Mouse (Mus musculus) lung, postnatal 4 days (tissue): ENCODE results near the gene Thsd4.

Experiments
- DNase-seq, 2 experiments: peaks; one replicate each; pipeline ENCODE4 v3.0.0; 2021

Gene Thsd4

GRCm38 (mm10) chr9:60378235-60378634, 143.6 kb downstream of the Thsd4 start:
- DNase-seq: peak in 1 of 2 experiments; percentile 29

- peak; percentile 45 to 79 for DNase-seq
Observed at GRCm38 (mm10) chr9:60373161-60373737, 148.6 kb downstream of the Thsd4 start.

GRCm38 (mm10) chr9:60368516-60368915, 153.3 kb downstream of the Thsd4 start:
- no peak for DNase-seq

GRCm38 (mm10) chr9:60367617-60368305, 154.1 kb downstream of the Thsd4 start:
- no peak for DNase-seq

GRCm38 (mm10) chr9:60364166-60364781, 157.6 kb downstream of the Thsd4 start:
- DNase-seq: peak in 1 of 2 experiments; percentile 23

- DNase-seq: no peak
Observed at GRCm38 (mm10) chr9:60352351-60352750, 169.5 kb downstream of the Thsd4 start.

- DNase-seq: no peak
Observed at GRCm38 (mm10) chr9:60351153-60351552, 170.7 kb downstream of the Thsd4 start.

- no peak for DNase-seq
Observed at GRCm38 (mm10) chr9:60336147-60336546, 185.7 kb downstream of the Thsd4 start.

GRCm38 (mm10) chr9:60335455-60335854, 186.4 kb downstream of the Thsd4 start:
- no peak for DNase-seq

GRCm38 (mm10) chr9:60329911-60330310, 191.9 kb downstream of the Thsd4 start:
- no peak for DNase-seq

GRCm38 (mm10) chr9:60324716-60325115, 197.1 kb downstream of the Thsd4 start:
- DNase-seq: no peak

- DNase-seq: no peak
Observed at GRCm38 (mm10) chr9:60323435-60323834, 198.4 kb downstream of the Thsd4 start.

GRCm38 (mm10) chr9:60317291-60317690, 204.6 kb downstream of the Thsd4 start:
- DNase-seq: no peak

GRCm38 (mm10) chr9:60316510-60316909, 205.3 kb downstream of the Thsd4 start:
- peak; percentile 9 to 27 for DNase-seq

GRCm38 (mm10) chr9:60315533-60315932, 206.3 kb downstream of the Thsd4 start:
- no peak for DNase-seq

GRCm38 (mm10) chr9:60313661-60314060, 208.2 kb downstream of the Thsd4 start:
- DNase-seq: no peak

GRCm38 (mm10) chr9:60312670-60313069, 209.2 kb downstream of the Thsd4 start:
- peak in 1 of 2 experiments; percentile 46 for DNase-seq

GRCm38 (mm10) chr9:60311594-60312128, 210.2 kb downstream of the Thsd4 start:
- DNase-seq: peak in 1 of 2 experiments; percentile 35

- no peak for DNase-seq
Observed at GRCm38 (mm10) chr9:60310741-60311317, 211.0 kb downstream of the Thsd4 start.

GRCm38 (mm10) chr9:60309786-60310711, 211.8 kb downstream of the Thsd4 start:
- peak; percentile 38 to 68 for DNase-seq

- DNase-seq: no peak
Observed at GRCm38 (mm10) chr9:60308182-60308581, 213.7 kb downstream of the Thsd4 start.

- DNase-seq: no peak
Observed at GRCm38 (mm10) chr9:60307469-60307868, 214.4 kb downstream of the Thsd4 start.
